Mouse (Mus musculus): ENCODE data around the gene Polr2f. TPM values are rescaled to one million over a fixed set of nuclear protein-coding genes. Genes with fewer than 3 reads are reported as not detected.
A peak's percentile ranks its signal among the peaks of the same experiment; 100 is the strongest.

The Polr2f gene
- polyA plus RNA-seq, 1 experiment from 2014 or later = 348 TPM

- Histone ChIP-seq H3K9ac (peak overlapping the region; percentile 57), H3K4me1 (peaks cover 18% of the 10 kb centered on the region), H3K4me2 (no peak overlapping the region), H3K27ac (no peak overlapping the region), H3K4me3 (no peak overlapping the region), H3K36me3 (peaks cover 28% of the 10 kb centered on the region), H3K9me3 (no peaks in the 10 kb centered on the region), H3K27me3 (peaks cover 13% of the 10 kb centered on the region)
- WGBS = 26% methylated on average over 3 of the region's 3 CpGs
- no peak for ATAC-seq (ENCODE audit: insufficient number of reproducible peaks, insufficient read depth, low FRiP score, low TSS enrichment, low read depth)
Observed at GRCm38 (mm10) chr15:79155572-79155971, 14.8 kb downstream of the Polr2f start.

GRCm38 (mm10) chr15:79162301-79162700 is 21.5 kb downstream of the Polr2f start:
- no peak overlapping the region for H3K27ac ChIP-seq
- H3K9me3 ChIP-seq = no peaks in the 10 kb centered on the region
- peak overlapping the region; percentile 48; the same call in 1 of the 2 replicates for H3K4me2 ChIP-seq
- WGBS = 53% methylated on average over 7 of the region's 7 CpGs
- H3K9ac ChIP-seq = no peak overlapping the region
- H3K36me3 ChIP-seq = no peaks in the 10 kb centered on the region
- ATAC-seq (ENCODE audit: insufficient number of reproducible peaks, insufficient read depth, low FRiP score, low TSS enrichment, low read depth) = no peak
- peaks cover 80% of the 10 kb centered on the region for H3K27me3 ChIP-seq
- peaks cover 28% of the 10 kb centered on the region for H3K4me1 ChIP-seq
- H3K4me3 ChIP-seq = peak overlapping the region; percentile 33; the same call in 1 of the 2 replicates

- Histone ChIP-seq H3K4me2 (peak overlapping the region; percentile 48), H3K9me3 (no peaks in the 10 kb centered on the region), H3K27me3 (peaks cover 81% of the 10 kb centered on the region), H3K4me3 (peak overlapping the region; percentile 33), H3K4me1 (peaks cover 29% of the 10 kb centered on the region), H3K27ac (no peak overlapping the region), H3K36me3 (no peaks in the 10 kb centered on the region), H3K9ac (peak overlapping the region; percentile 59)
- no peak for ATAC-seq (ENCODE audit: insufficient number of reproducible peaks, insufficient read depth, low FRiP score, low TSS enrichment, low read depth)
- 33% methylated on average over 14 of the region's 14 CpGs for WGBS
Observed at GRCm38 (mm10) chr15:79162822-79163221, 22.0 kb downstream of the Polr2f start.

- Histone ChIP-seq H3K4me2 (peak overlapping the region; percentile 48; the same call in 1 of the 2 replicates), H3K27ac (no peak overlapping the region), H3K27me3 (peaks cover 75% of the 10 kb centered on the region)
Observed at GRCm38 (mm10) chr15:79164251-79164650, 23.4 kb downstream of the Polr2f start.

GRCm38 (mm10) chr15:79165140-79165539 is 24.3 kb downstream of the Polr2f start, which contains the start of gene Sox10:
Sox10 (minus strand) TSS chr15:79165240.
- no peaks in the 10 kb centered on the region for H3K36me3 ChIP-seq
- ATAC-seq (ENCODE audit: insufficient number of reproducible peaks, insufficient read depth, low FRiP score, low TSS enrichment, low read depth) = no peak
- WGBS = 38% methylated on average over 5 of the region's 5 CpGs
- H3K4me1 ChIP-seq = peaks cover 29% of the 10 kb centered on the region
- peak within 1 kb of the TSS; percentile 48; the same call in 1 of the 2 replicates for H3K4me2 ChIP-seq
- H3K27ac ChIP-seq = peak within 1 kb of the TSS; percentile 60
- H3K27me3 ChIP-seq = peaks cover 72% of the 10 kb centered on the region
- peak within 1 kb of the TSS; percentile 59; the same call in 1 of the 2 replicates for H3K9ac ChIP-seq
- no peaks in the 10 kb centered on the region for H3K9me3 ChIP-seq
- H3K4me3 ChIP-seq = peak within 1 kb of the TSS; percentile 33

More at GRCm38 (mm10) chr15:79164251-79164650, 23.4 kb downstream of the Polr2f start:
- WGBS = 6% methylated on average over 15 of the region's 15 CpGs
- Histone ChIP-seq H3K4me1 (peaks cover 29% of the 10 kb centered on the region), H3K9me3 (no peaks in the 10 kb centered on the region), H3K9ac (peak overlapping the region; percentile 59; the same call in 1 of the 2 replicates), H3K36me3 (no peaks in the 10 kb centered on the region), H3K4me3 (peak overlapping the region; percentile 33)
- 0 out of 2 replicates have a peak, but pooled peaks have one; percentile 11 for ATAC-seq (ENCODE audit: insufficient number of reproducible peaks, insufficient read depth, low FRiP score, low TSS enrichment, low read depth)

- no peak overlapping the region for H3K9ac ChIP-seq
- H3K36me3 ChIP-seq = no peaks in the 10 kb centered on the region
- 0 out of 2 replicates have a peak overlapping the region, but pooled peaks have one; percentile 3 for H3K4me2 ChIP-seq
- peaks cover 57% of the 10 kb centered on the region for H3K27me3 ChIP-seq
- H3K9me3 ChIP-seq = no peaks in the 10 kb centered on the region
- H3K4me3 ChIP-seq = 0 out of 2 replicates have a peak overlapping the region, but pooled peaks have one; percentile 6
- 50% methylated on average over 8 of the region's 8 CpGs for WGBS
- no peak; the same call in 1 of the 2 replicates for ATAC-seq (ENCODE audit: insufficient number of reproducible peaks, insufficient read depth, low FRiP score, low TSS enrichment, low read depth)
- H3K4me1 ChIP-seq = peaks cover 32% of the 10 kb centered on the region
- H3K27ac ChIP-seq = no peak overlapping the region
Observed at GRCm38 (mm10) chr15:79166712-79167111, 25.9 kb downstream of the Polr2f start.

GRCm38 (mm10) chr15:79176905-79177304 is 36.1 kb downstream of the Polr2f start:
- Histone ChIP-seq H3K36me3 (no peaks in the 10 kb centered on the region), H3K4me2 (no peak overlapping the region), H3K9me3 (no peaks in the 10 kb centered on the region), H3K27ac (no peak overlapping the region), H3K27me3 (no peaks in the 10 kb centered on the region), H3K9ac (no peak overlapping the region), H3K4me1 (peaks cover 15% of the 10 kb centered on the region), H3K4me3 (no peak overlapping the region)
- no peak for ATAC-seq (ENCODE audit: insufficient number of reproducible peaks, insufficient read depth, low FRiP score, low TSS enrichment, low read depth)
- 45% methylated on average over 6 of the region's 6 CpGs for WGBS

- Histone ChIP-seq H3K27ac (no peak overlapping the region), H3K9ac (no peak overlapping the region), H3K36me3 (no peaks in the 10 kb centered on the region), H3K27me3 (no peaks in the 10 kb centered on the region), H3K9me3 (no peaks in the 10 kb centered on the region), H3K4me2 (no peak overlapping the region), H3K4me1 (no peaks in the 10 kb centered on the region), H3K4me3 (no peak overlapping the region)
- ATAC-seq (ENCODE audit: insufficient number of reproducible peaks, insufficient read depth, low FRiP score, low TSS enrichment, low read depth) = no peak
- 87% methylated on average over 10 of the region's 10 CpGs for WGBS
Observed at GRCm38 (mm10) chr15:79185213-79185612, 44.4 kb downstream of the Polr2f start.

GRCm38 (mm10) chr15:79187819-79188218 is 47.0 kb downstream of the Polr2f start:
- H3K4me2 ChIP-seq = no peak overlapping the region
- no peak for ATAC-seq (ENCODE audit: insufficient number of reproducible peaks, insufficient read depth, low FRiP score, low TSS enrichment, low read depth)
- no peak overlapping the region for H3K27ac ChIP-seq
- no peak overlapping the region for H3K4me3 ChIP-seq
- H3K9ac ChIP-seq = no peak overlapping the region
- H3K27me3 ChIP-seq = no peaks in the 10 kb centered on the region
- WGBS = 91% methylated on average over 8 of the region's 8 CpGs
- no peaks in the 10 kb centered on the region for H3K36me3 ChIP-seq
- peaks cover 5% of the 10 kb centered on the region for H3K4me1 ChIP-seq
- no peaks in the 10 kb centered on the region for H3K9me3 ChIP-seq

- no peaks in the 10 kb centered on the region for H3K36me3 ChIP-seq
- ATAC-seq (ENCODE audit: insufficient number of reproducible peaks, insufficient read depth, low FRiP score, low TSS enrichment, low read depth) = no peak
- no peak overlapping the region for H3K4me2 ChIP-seq
- peaks cover 18% of the 10 kb centered on the region for H3K4me1 ChIP-seq
- WGBS = 91% methylated on average over 2 of the region's 2 CpGs
- H3K27ac ChIP-seq = no peak overlapping the region
- H3K27me3 ChIP-seq = no peaks in the 10 kb centered on the region; the same call in 1 of the 2 replicates
- no peak overlapping the region for H3K9ac ChIP-seq
- no peaks in the 10 kb centered on the region for H3K9me3 ChIP-seq
- no peak overlapping the region for H3K4me3 ChIP-seq
Observed at GRCm38 (mm10) chr15:79191426-79191825, 50.6 kb downstream of the Polr2f start.

- H3K4me1 ChIP-seq = peaks cover 18% of the 10 kb centered on the region
- no peaks in the 10 kb centered on the region for H3K36me3 ChIP-seq
- no peaks in the 10 kb centered on the region; the same call in 1 of the 2 replicates for H3K27me3 ChIP-seq
- no peak overlapping the region for H3K9ac ChIP-seq
- 74% methylated on average over 6 of the region's 6 CpGs for WGBS
- H3K9me3 ChIP-seq = no peaks in the 10 kb centered on the region
- peak overlapping the region; percentile 95 for H3K27ac ChIP-seq
- ATAC-seq (ENCODE audit: insufficient number of reproducible peaks, insufficient read depth, low FRiP score, low TSS enrichment, low read depth) = no peak
- no peak overlapping the region for H3K4me3 ChIP-seq
- peak overlapping the region; percentile 48 for H3K4me2 ChIP-seq
Observed at GRCm38 (mm10) chr15:79192450-79192849, 51.6 kb downstream of the Polr2f start.

Data from embryonic facial prominence, embryonic 13.5 days (tissue).